Mouse (Mus musculus) left cerebral cortex, adult 11 months (tissue): ENCODE measurements around the gene Gpr146.
A peak's percentile ranks its signal among the peaks of the same experiment; 100 is the strongest.
"Not testable (repeated sequence)": the region's sequence is repeated elsewhere in the genome, so short reads cannot be mapped to it uniquely, and the experiment has no call there.

Experiments
- DNase-seq: peaks from one replicate; pipeline ENCODE4 v3.0.0; 2022; ENCODE audit warnings: low spot score

Gene Gpr146

DNA sequence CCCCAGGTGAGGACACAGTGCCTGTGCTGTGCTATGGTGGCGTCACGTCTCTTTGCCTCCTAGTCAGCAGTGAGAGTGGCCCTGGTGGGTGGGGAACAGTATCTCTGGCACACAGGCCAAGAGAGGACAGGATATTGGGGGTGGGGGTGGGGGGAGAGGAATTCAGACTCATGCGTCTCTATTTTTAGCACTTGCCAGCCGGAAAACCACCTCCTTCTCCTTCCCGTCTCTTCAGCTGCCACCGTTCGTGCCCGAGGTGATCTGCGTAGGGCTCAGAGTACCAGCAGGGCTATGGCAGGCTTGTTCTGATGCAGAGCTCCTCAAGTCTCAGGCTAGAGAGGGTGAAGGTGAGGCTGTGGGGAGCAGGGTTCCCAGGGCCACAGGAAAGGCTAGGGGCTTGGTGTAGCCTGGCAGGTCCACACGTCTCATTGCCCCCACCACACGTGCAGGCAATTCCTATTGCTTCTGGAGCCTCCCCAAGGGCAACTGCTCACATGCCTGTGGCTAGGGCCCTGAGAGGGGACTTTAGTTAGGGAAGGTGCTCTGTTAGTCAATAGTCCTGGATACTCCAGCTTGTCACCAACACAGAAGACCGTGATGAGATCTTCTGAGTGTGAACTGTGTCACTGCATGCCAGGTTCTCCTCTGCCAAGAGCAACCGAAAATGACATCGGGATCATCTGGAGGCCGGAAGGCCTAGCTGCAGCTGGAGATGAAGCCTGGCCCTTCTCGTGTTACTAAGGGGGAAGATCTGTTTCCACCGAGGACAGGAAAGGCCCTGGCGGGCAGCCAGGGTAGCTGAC, at the start of gene Gpr146:
TSS of gene Gpr146 (plus strand) at position 230 of the 803 bp plus-strand sequence.
- DNase-seq = no peak

- no peak for DNase-seq
These were observed 46.7 kb upstream of the Gpr146 start for GRCm38 (mm10) chr5:139330766-139331165.

GRCm38 (mm10) chr5:139331742-139332141, 45.8 kb upstream of the Gpr146 start:
- peak; percentile 63 for DNase-seq

- no peak for DNase-seq
These were observed 44.8 kb upstream of the Gpr146 start for GRCm38 (mm10) chr5:139332590-139333272.

DNA sequence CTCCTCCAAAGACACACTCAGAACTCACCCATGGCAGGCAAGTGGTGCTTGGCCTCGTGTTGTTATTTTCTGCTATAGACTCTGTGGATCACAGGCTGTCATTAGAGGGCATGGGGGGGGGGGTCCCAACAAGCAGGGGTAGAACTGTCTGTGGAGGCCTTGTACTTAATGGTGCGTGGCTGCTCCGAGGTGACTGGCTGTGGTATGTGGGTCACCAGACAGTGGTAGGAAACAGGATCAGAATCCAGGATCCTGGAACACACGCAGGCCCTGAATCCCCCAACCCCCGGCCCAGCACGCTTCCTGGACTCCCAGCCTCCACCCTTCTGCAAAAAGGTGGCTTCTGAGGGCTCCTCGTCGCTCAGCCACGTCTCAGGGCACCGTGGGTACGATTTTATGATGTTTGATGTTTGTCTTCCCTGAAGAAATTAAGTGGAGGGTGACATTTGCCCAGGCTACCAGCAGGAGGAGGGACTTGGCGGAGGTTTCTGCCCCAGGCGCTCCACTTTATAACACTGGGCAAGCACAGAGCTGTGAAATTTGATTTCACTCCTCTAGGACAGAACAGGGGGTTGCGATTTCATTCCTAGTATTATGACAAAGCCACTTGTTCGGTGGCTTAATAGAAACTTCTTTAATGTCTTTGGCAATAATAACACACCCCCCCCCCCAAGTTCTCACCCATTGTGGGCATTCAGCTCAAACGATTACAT, 44.0 kb upstream of the Gpr146 start:
- DNase-seq = no peak

GRCm38 (mm10) chr5:139334394-139334793, 43.1 kb upstream of the Gpr146 start:
- not testable (repeated sequence) for DNase-seq

- DNase-seq = no peak
These were observed 41.9 kb upstream of the Gpr146 start for GRCm38 (mm10) chr5:139335634-139336033.

DNA sequence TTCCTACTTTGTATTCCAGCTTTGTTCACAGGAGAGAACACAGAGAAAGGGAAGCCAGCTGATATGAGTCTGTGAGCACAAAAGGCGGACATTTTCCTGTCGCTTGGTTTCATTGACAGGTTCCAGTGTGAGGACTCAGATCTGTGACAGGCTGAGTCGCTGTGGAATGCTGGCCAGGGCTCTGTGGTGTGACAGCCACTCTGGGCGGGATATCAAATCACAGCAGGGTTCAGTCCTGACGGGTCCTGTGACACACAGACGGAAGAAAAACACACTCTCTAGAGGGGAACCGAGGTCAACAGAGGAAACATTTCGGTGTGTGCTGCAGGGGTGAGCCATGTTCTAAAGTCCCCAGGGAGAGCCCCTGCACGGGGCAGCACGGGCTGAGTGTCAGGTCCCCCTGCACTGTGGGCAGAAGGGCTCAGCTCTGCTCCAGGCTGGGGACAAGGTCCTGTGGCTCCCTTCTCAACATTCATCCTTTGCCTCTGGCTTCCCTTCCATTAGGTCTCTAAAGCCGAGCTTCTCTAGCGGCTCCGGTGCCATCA, 39.6 kb upstream of the Gpr146 start:
- DNase-seq = no peak

- no peak for DNase-seq
These were observed 39.1 kb upstream of the Gpr146 start for GRCm38 (mm10) chr5:139338403-139338802.

- no peak for DNase-seq
These were observed 38.6 kb upstream of the Gpr146 start for GRCm38 (mm10) chr5:139338891-139339290.

DNA sequence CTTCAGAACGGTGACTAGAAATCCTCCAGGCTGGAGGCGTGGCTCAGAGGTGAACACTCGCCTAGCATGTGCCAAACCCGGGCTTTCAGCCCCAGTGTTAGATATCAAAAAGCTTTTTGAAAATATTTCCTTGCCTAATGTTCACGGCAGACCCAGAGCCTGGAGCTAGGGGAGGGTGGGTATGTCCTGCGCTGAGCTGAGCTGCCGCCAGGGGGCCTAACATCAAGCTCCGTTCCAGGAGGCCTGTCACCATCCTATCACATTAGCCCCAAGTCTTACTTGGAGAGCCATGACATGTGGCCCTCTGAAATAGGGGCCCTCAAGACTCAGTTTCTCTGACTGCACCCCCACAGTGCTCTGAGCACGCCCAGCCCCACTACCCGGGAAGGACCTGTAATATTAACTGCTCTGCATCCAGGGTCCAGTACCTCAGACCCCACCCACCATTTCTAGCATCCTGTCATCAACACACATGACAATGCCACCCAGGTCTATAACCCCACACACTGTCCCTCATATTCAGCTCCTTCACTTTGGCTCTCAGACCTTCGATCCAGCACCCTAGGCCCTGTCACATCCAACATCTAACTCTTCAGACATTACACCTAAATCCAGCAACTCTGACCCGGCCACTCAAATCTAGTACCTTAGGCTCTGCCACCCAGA, 33.3 kb upstream of the Gpr146 start:
- DNase-seq = peak; percentile 58

DNA sequence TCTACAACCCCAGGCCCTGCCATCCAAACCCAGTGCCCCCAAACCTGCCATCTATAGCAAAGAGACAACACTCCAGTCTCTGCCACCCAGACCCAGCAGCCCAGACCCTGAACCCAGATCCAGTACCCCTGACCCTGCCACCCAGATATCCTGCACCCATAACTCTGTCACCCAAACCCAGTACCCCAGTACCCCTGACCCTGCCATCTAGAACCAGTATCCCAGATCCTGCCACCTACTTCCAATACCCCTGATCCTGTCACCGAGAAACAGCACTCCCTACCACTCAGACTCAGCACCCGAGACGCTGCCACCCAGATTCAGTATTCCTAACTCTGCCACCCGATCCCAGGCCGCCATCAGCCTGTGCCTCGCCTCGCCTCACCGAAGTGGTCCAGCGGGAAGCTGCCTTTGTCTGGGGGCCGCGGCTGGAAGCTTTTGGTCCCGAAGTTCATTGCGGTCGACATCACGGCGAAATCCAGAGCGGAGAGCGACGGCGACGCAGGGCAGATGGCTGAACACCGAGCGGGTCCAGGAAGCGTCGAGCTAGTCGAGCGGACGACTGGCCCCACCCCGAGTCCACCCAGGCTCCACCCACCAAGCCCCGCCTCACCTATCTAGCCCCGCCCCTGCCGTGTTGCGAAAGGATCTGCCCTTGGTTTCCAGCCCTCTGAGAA, 32.7 kb upstream of the Gpr146 start:
- peak; percentile 88 for DNase-seq

DNA sequence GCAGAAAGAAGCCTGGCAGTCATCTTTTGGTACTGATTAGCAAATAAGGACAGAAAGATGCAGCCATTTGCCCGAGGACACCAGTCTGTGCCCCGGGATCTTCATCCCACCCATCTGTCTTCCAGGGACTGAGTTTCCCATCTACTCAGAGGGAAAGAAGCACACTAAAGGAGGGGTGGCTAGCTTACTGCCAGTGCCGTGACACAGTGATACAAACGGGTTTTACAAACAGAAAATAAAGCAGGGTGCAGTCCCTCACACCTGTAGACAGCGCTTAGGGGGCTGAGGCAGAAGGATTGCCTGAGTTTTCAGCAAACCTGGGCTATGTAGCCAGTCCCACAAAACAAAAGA, 32.2 kb upstream of the Gpr146 start:
- no peak for DNase-seq

DNA sequence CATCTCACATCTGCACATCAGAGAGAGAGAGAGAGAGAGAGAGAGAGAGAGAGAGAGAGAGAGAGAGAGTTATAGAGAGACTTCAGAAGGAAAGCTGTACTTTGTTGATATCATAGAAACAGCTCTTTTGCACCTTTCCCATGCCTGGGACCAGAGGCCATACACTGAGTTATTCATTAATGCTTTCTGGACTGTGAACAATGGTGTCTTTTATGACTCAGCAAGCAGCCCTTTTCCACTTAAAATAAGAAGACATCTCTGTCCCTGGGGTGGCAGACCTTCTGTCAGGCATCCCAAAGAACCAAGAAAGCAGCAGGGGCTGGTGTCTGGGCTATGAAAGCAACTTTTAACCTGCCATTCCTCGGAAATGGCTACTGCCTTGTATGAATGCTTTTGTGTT, 30.3 kb upstream of the Gpr146 start:
- no peak for DNase-seq

DNA sequence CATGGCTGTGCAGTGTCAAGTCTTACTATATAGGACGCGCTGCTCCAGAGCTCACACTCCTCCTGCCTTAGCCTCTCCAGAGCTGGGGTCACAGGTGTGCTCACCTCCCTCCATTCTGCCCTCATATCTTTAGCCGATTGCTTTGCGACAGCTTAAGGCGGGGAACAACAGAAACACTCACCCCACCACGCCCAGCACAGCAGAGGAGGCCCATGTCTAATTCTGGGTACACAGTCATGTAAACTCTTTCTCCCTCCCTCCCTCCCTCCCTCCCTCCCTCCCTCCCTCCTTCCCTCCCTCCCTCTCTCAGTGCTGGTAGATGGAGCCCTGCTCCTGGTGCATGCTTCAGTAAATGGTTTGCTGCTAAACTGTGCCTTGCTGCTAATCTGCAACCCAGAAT, 27.8 kb upstream of the Gpr146 start:
- DNase-seq = no peak

DNA sequence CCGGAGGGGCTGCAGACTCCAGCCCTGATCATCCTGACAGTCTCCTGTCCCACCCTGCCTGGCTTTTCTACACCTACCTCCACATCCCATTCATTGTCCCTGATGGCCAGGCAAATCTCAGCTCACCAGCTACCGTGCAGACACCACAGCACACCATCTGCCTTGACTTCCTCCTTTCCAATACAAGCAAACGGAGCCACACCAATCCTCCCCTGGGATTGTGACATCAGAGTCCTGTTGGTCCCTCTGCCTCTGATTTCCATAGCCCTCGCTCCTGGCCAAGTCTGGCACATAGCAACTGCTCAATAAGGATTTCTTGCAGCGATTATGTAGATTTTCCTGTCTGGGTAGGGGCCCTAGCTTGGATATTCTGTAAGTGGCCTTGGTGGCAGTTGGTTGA, 26.4 kb upstream of the Gpr146 start, which contains the start of gene Cox19:
TSS of gene Cox19 (minus strand) at position 285 of the 400 bp plus-strand sequence.
- DNase-seq = no peak

DNA sequence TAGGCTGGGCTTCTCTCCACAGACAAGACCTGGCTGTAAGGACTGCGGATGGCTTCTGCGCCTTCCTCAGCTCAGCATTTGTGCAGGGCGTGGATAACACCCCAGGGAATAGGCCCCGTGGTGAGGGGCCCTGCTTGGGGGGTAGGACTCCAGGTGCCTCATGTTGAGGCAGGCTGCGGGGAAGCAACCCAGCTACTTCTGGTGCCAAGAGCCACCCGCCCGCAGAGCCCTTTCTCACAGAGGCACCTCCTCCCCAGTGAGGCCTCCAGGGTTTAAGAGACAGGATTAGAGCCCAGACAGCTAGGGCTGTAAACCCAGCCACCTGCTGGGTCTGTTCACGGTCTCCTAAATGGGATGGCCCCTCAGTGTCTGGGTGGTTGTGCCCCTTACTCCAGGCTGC, 25.9 kb upstream of the Gpr146 start:
- DNase-seq = no peak

DNA sequence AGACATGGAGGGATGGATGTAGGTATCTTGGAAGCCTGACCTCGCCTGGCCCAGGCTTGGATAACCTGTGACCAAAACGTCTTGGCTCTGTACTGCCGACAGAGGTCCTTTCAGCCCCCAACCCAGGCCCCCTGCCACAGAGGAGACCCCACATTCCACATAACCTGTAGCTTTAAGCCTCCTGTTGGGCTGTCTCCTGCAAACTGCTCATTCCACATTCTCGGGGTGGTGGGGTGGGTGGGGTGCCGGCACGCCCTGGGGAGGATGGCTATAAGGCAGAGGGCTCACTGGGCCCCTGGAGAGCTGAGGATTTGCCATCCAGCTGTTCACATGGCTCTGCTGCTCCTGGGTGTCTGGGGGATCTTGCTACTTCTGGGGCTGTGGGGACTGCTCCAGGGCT, 25.2 kb upstream of the Gpr146 start, which contains the start of gene Cyp2w1:
TSS of gene Cyp2w1 (plus strand) at position 301 of the 400 bp plus-strand sequence.
- DNase-seq = no peak

DNA sequence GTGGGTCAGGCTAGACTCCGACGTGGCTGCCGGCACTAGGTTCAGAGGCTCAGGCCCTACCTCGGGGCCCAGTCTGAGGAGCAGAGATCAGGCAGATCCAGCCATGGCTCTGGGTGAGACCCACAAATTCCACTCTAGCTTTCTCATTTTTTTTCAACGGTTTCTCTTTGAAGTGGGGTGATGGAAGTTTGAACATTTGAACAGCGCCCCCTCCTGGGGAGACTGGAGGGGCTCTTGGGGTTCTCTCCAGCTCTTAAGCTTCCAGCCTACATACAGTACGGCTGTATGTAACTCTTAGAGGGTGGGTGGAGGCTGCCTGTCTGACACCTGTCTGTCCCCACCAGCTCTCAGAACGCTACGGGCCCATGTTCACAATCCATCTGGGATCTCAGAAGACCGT, 24.0 kb upstream of the Gpr146 start:
- DNase-seq = no peak

DNA sequence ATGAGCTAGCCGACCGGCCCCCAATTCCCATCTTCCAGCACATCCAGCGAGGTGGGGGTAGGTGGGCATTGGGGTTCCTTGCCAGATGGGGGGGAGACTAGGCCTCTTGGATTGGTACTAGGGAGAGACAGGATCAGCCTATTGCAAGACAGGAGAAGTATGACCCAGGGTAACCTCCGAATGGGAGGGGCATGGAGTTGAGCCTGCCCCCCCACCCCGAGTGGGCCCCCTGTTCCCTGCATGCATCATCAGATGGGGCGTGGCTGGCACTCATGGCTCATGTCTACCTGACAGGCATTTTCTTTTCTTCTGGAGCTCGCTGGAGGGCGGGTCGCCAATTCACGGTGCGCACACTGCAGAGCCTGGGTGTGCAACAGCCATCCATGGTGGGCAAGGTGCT, 23.6 kb upstream of the Gpr146 start:
- no peak for DNase-seq

DNA sequence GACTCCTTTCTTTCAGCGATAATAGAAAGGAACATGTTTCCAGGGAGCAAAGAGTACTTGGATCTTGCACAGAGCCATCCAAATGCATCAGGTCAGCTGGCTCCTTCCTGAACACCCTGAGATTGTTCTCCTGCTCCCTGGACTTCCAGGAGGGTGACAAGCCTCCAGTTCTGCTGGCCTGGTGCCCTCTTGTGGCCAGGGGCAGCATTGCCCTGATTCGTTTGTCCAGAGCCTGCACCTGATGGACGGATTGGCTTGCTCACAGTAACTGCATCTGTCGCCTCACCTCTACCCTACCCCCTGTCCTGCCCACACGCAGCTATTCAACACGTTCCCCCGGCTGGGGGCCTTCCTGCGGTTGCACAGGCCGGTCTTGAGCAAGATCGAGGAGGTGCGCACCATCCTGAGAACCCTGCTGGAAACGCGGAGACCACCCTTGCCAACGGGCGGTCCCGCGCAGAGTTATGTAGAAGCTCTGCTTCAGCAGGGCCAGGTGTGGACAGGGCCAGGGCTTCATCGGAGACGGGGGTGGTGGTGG, 22.2 kb upstream of the Gpr146 start:
- DNase-seq = peak; percentile 67
